ENCODE assay signal across 8 mouse cellular contexts in the genomic region with DNA sequence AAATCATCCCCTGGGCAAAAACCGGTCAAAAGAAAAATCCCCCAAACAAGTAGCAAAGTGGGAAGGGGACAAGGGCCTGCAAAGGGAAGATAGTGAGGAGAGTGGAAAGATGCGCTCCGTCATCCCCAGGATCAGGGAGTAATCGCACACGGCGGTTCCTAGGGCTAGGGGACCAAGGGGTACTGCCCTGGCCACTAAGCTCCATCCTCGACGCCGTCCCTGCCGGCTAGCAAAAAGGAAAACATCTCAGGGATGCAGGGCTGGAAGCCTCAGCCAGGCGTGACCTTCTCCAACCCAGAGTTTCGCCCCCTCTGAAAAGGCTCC. TPM values are rescaled to one million over a fixed set of nuclear protein-coding genes. Genes with fewer than 3 reads are reported as not detected.
DNase-seq lines count a peak whose midpoint lies in the region; ATAC-seq and TF ChIP-seq lines count a peak whose summit lies in the region.

No protein-coding gene starts in this region.

- H3K27me3 ChIP-seq in heart, embryonic 16.5 days (ENCODE audit: control insufficient read depth, insufficient read depth, low read length) = no peaks in the 10 kb centered on the region
- H3K27me3 ChIP-seq in liver, postnatal 0 days (ENCODE audit: insufficient read depth, low read length) = no peaks in the 10 kb centered on the region

- H3K9me3 ChIP-seq in heart, embryonic 16.5 days (replicated peaks; ENCODE audit: control insufficient read depth, low read length) = no peaks in the 10 kb centered on the region
- H3K9me3 ChIP-seq in liver, postnatal 0 days (ENCODE audit: low read length) = no peaks in the 10 kb centered on the region

- H3K4me1 ChIP-seq in lung, adult 2 months (ENCODE audit: control insufficient read depth, insufficient read depth, low read length) = peaks cover 18% of the 10 kb centered on the region
- peaks cover 24% of the 10 kb centered on the region for H3K4me1 ChIP-seq in heart, embryonic 16.5 days (ENCODE audit: control insufficient read depth, insufficient read depth, low read length)
- peaks cover 10% of the 10 kb centered on the region for H3K4me1 ChIP-seq in liver, postnatal 0 days (ENCODE audit: insufficient read depth)

- no peaks in the 10 kb centered on the region for H3K36me3 ChIP-seq in heart, embryonic 16.5 days (ENCODE audit: control insufficient read depth, insufficient read depth)
- no peaks in the 10 kb centered on the region for H3K36me3 ChIP-seq in liver, postnatal 0 days (replicated peaks; ENCODE audit: insufficient read depth, low read length)

- peak overlapping the region; percentile 96 for H3K9ac ChIP-seq in heart, embryonic 16.5 days (ENCODE audit: low read length)
- H3K9ac ChIP-seq in liver, postnatal 0 days (replicated peaks) = peak overlapping the region; percentile 93

- DNase-seq in lung, adult 2 months = no peak
- DNase-seq in lung, postnatal 10 days = no peak
- DNase-seq in c-Kit-positive CD71-positive TER-119-negative erythroid progenitor cells, embryonic 14.5 days (ENCODE audit: low read depth) = peak; percentile 21
- no peak for DNase-seq in liver, postnatal 0 days
- no peak for DNase-seq in cerebellum, adult 11 months
- no peak for DNase-seq in urinary bladder, postnatal 10 days (ENCODE audit: low spot score)
- DNase-seq in left cerebral cortex, adult 9 months (ENCODE audit: low spot score in 2 of 2) = no peak

- no peak for TF ChIP-seq EP300 in liver, postnatal 0 days (IDR thresholded peaks at IDR 0.05; ENCODE audit: low read depth)

- TF ChIP-seq POLR2A in lung, adult 2 months (IDR thresholded peaks at IDR 0.05; ENCODE audit: borderline replicate concordance, extremely low read depth, low read depth, low read length) = no peak

- WGBS in lung, adult 2 months = 1% methylated on average over 12 of the region's 12 CpGs
- WGBS in heart, embryonic 16.5 days = 0% methylated on average over 12 of the region's 12 CpGs
- 2% methylated on average over 8 of the region's 12 CpGs for WGBS in liver, postnatal 0 days (ENCODE audit: insufficient replicate concordance)

- peak overlapping the region; percentile 96 for H3K27ac ChIP-seq in heart, embryonic 16.5 days (ENCODE audit: low read length)
- peak overlapping the region; percentile 90 for H3K27ac ChIP-seq in liver, postnatal 0 days (ENCODE audit: low read depth)

- peak overlapping the region; percentile 92 for H3K4me2 ChIP-seq in heart, embryonic 16.5 days (ENCODE audit: low read depth, low read length)
- H3K4me2 ChIP-seq in liver, postnatal 0 days (ENCODE audit: low read depth, low read length) = peak overlapping the region; percentile 76

- peak overlapping the region; percentile 85 for H3K4me3 ChIP-seq in lung, adult 2 months (replicated peaks; ENCODE audit: extremely low read depth, low read depth, low read length)
- H3K4me3 ChIP-seq in heart, embryonic 16.5 days (ENCODE audit: low read length) = peak overlapping the region; percentile 95
- peak overlapping the region; percentile 95 for H3K4me3 ChIP-seq in liver, postnatal 0 days (ENCODE audit: low read depth, low read length)

- no peak for TF ChIP-seq CTCF in lung, adult 2 months (IDR thresholded peaks at IDR 0.05; ENCODE audit: insufficient read depth, low read length)
- TF ChIP-seq CTCF in liver, postnatal 0 days (IDR thresholded peaks at IDR 0.05; ENCODE audit: low read depth) = no peak

- ATAC-seq in heart, embryonic 16.5 days (replicated peaks; ENCODE audit: extremely low read depth, insufficient read depth, low FRiP score) = peak; percentile 54
- ATAC-seq in liver, postnatal 0 days = peak; percentile 36

RNA-seq across cellular contexts. Expression of a gene that starts 0.8 kb away (rescaled TPM):
- 7.7 and 14.6 TPM in 2 replicates for polyA plus RNA-seq in lung, adult 2 months (2012; rRNA removed)
- 9.7 and 10.4 TPM in 2 replicates for polyA plus RNA-seq in heart, embryonic 16.5 days (2015; fragmentation: Nextera tagmentation; extraction: Ambion mirVana)
- polyA plus RNA-seq in liver, postnatal 0 days (2015; fragmentation: Nextera tagmentation; extraction: Ambion mirVana) = 2.2 and 2.7 TPM in 2 replicates
